Mouse (Mus musculus) gastrocnemius, postnatal 36 days (tissue): ENCODE results near the gene Phf20. TPM values are rescaled to one million over a fixed set of nuclear protein-coding genes. Genes with fewer than 3 reads are reported as not detected.
"Not testable (repeated sequence)": the region's sequence is repeated elsewhere in the genome, so short reads cannot be mapped to it uniquely, and the experiment has no call there.

ENCODE experiments used
- DNase-seq, 2 experiments: peaks; one replicate each; pipeline ENCODE4 v3.0.0; 2022
- intact Hi-C: fragments of 180-260 bp; cut with DNase I; formaldehyde crosslinking; loops from one replicate; pipeline ENCODE4 v1.15.1; 2025
- total RNA-seq, 2 experiments: library from RNA; stranded (reverse); gene quantifications; 2 replicates each; pipeline ENCODE4 v1.2.3; 2021

The Phf20 gene
- total RNA-seq, 2 experiments from 2014 or later: 22.4 to 22.8 TPM

DNA sequence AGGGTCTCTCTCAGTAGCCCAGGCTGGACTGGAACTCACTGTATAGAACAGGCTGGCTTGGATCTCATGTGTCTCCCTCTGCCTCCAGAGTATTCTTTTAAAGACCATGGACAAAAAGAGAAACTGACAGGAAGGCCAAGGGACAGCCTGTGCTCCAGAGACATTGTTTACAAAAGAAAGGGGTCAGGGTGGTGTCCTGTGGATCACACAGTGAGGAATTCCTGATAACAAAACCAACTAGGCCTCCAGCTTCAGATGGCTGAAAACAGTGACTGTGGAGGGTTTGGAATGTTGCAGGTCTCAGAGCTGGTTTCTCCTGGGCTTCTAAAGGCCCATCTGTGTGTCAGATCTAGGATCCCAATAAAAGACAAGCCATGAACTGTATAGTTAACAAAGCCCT is 1.7 kb upstream of the Phf20 start:
- intact Hi-C loops: loop anchor here (5.0 kb wide), 1 partner anchor 68 kb away; no protein-coding TSS in a partner anchor
- DNase-seq: no peak

DNA sequence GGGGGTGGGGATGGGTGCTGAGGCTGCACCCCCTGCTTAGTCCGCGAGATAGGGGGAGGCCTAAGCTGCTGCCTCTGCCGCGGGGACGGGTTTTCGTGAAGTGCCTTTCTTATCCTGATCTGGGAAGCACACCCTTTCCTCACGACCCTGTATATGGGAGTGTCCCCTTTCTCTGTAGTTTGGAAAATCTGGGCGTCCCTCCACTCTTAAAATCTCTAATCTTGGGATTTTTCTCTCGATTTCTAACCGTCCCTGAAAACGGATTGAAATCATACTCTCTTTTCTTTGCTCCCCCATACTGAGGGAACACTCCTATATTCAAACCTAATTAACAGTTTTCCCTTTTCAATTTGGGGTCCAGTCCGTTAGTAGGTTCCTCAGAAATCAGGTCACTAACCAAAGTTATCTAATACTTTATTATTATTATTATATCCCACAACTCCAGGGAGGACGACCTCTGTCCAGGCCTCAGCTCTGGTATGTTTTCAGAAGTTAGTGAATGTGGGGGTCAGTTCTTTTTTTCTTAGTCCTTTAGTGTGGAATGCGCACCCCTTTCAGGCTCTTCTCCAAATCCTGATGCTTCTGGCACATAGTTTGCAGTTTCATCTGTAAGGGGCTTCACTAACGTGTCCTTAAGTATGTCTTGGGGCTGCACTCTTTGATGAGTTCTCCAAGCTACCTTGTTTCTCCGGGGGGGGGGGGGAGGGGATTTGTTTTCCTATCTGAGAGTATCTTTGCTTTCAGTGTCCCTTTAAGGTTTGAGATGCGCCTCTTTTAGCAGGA is 1.1 kb downstream of the Phf20 start:
- intact Hi-C loops: loop anchor here (5.0 kb wide), 1 partner anchor 80 kb away; no protein-coding TSS in a partner anchor
- DNase-seq: no peak

DNA sequence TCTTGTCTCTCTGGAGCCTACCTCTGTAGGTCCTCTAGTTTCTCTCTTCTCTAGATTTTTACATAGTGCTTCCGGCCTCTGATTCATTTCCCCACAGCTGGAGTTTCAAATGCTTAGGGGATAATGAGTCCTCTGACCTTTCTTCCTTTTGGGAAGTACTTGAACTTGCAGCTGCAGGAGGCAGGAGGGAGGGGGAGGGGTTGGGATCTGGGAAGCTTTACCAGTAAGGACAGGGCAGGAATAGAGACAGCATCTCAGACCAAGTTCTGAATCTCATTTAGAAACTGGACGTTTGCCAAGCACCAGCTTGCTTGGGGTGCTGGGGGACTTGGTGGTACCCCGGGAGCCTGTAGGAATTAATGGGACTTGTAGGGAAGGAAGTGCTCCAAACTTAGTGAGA is 3.7 kb downstream of the Phf20 start:
- intact Hi-C loops: loop anchor here (5.0 kb wide), 2 partner anchors 47 to 77 kb away; no protein-coding TSS in a partner anchor
- no peak for DNase-seq

DNA sequence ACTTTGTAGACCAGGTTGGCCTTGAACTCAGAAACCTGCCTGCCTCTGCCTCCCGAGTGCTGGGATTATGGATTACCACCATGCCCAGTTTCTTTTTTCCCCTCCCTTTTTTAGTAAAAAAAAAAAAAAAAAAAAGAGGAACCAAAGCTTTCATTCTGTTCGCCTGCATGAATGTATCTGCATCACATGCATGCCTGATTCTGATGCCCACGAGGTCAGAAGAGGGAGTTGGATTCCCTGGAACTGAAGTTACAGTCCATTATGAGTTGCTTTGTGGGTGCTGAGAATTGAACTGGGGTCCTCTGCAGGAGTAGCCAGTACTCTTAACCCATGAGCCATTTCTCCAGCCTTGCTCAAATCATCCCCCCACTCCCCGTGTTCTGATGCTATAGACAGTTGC is 5.2 kb downstream of the Phf20 start:
- intact Hi-C loops: loop anchor here (5.0 kb wide), 1 partner anchor 46 kb away; no protein-coding TSS in a partner anchor
- DNase-seq: no peak

DNA sequence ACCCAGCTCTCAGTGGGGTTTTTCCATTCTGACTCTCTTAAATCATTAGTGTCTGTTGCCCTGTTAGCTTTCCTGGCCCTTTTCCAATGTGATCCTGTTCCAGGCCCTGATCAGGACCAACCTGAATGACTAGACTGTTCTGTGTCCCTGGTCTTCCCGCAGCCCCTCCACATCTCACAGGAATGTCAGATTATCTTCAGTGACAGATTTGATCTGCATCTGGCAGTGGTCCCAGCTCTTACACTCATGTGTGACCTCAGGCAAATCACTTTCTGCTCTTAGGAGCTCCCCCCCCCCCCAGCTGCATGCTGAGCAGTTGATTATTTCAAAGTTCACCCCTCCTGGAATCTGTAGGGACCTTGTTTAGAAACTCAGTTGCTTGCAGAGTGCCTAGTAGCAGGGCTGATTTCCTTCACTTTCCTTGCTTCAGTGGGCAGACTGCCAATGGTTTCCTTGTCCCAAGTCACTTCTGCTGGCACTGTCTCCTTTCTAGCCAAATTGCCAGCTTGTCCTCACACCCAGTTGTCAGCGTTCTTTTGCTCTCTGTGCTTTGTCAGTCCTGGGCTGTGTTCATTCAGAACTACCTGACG is 6.7 kb downstream of the Phf20 start:
- DNase-seq: peak; percentile 27 to 44
- intact Hi-C loops: loop anchor here (5.0 kb wide), 1 partner anchor 44 kb away; no protein-coding TSS in a partner anchor

DNA sequence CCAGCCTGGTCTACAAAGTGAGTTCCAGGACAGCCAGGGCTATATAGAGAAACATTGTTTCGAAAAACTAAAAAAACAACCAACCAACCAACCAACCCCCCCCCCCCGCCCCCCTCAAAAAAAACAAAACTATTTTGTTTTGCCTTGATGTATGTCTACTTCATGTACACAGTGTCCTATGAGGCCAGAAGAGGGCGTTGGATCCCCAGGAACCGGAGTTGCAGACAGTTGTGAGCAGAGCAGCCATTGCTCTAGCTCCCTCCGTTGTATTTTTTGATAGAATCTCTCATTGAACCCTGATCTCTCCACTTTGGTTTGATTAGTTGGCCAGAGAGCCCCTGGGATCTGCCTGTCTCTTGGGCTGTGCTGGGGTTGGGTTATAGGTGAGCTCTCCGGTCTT is 7.7 kb downstream of the Phf20 start:
- intact Hi-C loops: loop anchor here (5.0 kb wide), 1 partner anchor 43 kb away; no protein-coding TSS in a partner anchor
- DNase-seq: no peak

GRCm38 (mm10) chr2:156217786-156218185 is 21.5 kb downstream of the Phf20 start:
- intact Hi-C loops: no loop called here
- no peak for DNase-seq

GRCm38 (mm10) chr2:156222100-156222499 is 25.8 kb downstream of the Phf20 start:
- intact Hi-C loops: no loop called here
- no peak for DNase-seq

- DNase-seq: no peak
- intact Hi-C loops: no loop called here
Measured at GRCm38 (mm10) chr2:156224043-156224442, 27.8 kb downstream of the Phf20 start.

DNA sequence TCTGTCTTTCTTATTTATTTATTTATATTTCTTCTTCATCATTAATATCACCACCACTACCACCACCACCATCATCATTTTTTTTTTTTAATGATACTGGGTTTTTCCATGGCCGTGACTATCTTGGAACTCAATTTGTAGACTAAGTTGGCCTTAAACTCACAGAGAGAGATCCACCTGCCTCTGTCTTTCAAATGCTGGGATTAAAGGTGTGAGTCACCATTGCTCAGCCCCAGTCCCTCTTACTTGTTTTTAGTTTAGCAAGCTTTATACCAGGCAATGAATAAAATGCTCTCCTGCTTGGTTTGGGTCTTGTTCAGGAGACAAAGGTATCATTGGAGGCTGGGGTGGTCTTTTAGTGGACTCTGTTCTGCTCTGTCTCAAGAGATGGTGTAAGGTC is 31.4 kb downstream of the Phf20 start:
- intact Hi-C loops: no loop called here
- no peak for DNase-seq

GRCm38 (mm10) chr2:156229171-156229570 is 32.9 kb downstream of the Phf20 start:
- no peak for DNase-seq
- intact Hi-C loops: no loop called here

- DNase-seq: no peak
- intact Hi-C loops: no loop called here
Measured at GRCm38 (mm10) chr2:156231340-156231739, 35.1 kb downstream of the Phf20 start.

DNA sequence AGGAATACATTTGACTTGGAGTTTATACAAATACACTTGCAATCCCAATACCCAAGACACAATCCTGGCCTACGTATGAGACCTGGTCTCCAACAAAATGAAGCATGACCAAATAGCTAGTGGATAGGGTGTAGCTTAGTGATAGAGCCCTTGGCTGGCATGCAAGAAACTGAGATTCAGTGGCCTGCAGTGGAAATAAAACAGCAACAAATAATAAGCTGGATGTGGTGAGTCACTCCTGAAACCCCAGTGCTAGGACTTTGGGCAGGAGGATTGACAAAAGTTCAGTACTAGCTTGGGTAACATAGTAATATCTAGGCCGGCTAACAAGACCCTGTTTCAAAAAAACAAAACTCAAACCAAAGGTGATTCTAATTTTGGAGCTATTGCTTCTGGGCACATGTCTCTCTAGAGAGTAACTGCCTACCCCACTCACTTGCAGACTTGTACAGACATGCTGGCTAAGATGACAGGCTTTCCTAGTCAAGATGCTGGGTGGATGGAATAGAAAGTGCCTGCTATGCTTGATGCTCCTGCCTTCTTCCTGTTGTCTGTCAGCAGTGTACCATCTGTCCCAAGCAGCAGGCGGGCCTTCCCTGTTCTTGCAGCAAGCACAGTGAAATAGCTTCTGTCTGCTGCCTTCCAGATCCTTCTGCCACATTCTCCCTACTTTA is 37.1 kb downstream of the Phf20 start:
- no peak for DNase-seq
- intact Hi-C loops: no loop called here

GRCm38 (mm10) chr2:156234016-156234415 is 37.8 kb downstream of the Phf20 start:
- DNase-seq, intact Hi-C loops: not testable (repeated sequence)

- intact Hi-C loops: no loop called here
- no peak for DNase-seq
Measured at GRCm38 (mm10) chr2:156235847-156236246, 39.6 kb downstream of the Phf20 start.

- no peak for DNase-seq
- intact Hi-C loops: no loop called here
Measured at GRCm38 (mm10) chr2:156241662-156242061, 45.4 kb downstream of the Phf20 start.

DNA sequence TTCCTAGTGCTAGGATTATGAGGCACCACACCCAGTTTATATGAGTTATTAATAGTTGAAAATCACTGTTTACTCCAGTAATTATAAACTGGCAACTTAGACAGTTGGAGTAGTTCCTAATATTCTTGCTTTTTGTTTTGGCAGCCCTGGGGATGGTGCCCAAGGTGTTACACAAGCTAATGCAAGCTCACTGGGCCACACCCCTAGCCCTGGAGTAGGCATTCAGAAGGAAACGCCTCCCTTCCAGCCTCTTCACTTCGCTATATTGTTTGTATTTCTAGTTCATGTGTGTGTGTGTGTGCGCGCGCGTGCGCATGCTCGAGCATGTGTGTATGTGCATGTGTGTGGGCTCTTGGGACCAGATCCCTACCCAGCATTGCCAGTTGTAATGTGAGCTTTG is 46.7 kb downstream of the Phf20 start:
- intact Hi-C loops: no loop called here
- no peak for DNase-seq

DNA sequence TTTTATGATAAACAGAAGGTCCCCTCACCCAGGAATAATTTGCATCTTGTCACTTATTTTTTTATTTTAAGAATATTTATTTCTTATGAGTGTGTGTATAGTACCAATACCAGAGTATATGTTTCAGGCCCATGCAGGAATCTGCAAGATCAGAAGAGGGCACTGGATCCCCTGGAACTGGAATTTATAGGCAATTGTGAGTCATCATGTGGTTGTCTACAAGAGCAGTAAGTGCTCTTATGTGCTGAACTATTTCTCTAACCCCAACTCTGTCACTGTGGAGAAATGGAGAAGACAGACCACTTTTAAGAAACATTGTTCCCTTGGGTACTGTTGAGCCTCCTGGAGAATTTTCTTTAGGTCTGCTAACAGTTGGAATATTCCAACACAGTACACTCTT is 51.3 kb downstream of the Phf20 start:
- no peak for DNase-seq
- intact Hi-C loops: loop anchor here (5.0 kb wide), 1 partner anchor 45 kb away; no protein-coding TSS in a partner anchor

DNA sequence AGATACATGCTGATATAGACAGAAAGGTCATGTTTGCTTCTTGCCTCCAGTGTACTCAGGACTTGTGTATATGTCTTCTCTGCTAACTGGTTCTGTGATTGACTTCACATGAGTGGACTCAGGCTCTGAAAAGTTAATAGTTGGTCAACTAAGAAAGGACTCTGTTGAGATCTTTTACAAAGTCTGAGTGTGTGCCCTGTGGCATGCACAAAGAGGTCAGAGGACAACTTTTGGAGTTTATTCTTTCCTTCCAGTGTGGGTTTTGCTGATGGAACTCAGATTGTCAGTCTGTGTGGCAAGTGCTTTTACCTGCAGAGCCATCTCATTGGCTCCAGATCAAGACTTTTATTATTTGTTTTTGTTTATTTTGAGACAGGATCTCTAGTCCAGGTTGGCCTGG is 54.5 kb downstream of the Phf20 start:
- DNase-seq: no peak
- intact Hi-C loops: no loop called here

- no peak for DNase-seq
- intact Hi-C loops: no loop called here
Measured at GRCm38 (mm10) chr2:156251291-156251690, 55.0 kb downstream of the Phf20 start.

DNA sequence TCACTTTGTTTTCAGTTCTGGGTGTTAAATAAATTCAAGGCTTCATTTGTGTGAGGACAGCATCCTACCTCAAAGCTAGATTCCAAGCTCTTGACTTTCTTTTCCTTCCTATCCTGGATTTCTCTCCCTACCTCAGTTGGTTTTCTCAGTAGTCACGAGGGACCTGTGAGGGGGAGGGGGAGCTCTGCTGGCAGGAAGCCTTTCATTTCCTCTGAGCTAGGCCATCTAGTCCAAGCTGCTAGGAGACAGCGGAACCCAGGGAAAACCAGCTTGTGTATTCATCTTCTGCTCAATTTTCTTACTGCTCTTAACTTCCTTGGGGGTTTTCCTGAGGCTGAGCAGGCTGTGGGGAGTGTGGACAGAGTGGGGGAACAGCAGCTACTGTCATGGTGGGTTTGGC is 60.8 kb downstream of the Phf20 start:
- intact Hi-C loops: no loop called here

More for the DNA sequence above, 60.8 kb downstream of the Phf20 start:
- peak in 1 of 2 experiments; percentile 15 for DNase-seq
